Mouse (Mus musculus) thymus, adult 2 months (tissue): ENCODE data around the gene Tcea2. TPM values are rescaled to one million over a fixed set of nuclear protein-coding genes. Genes with fewer than 3 reads are reported as not detected.

ENCODE experiments used
- DNase-seq: peaks from one replicate; pipeline ENCODE4 v3.0.0; 2021
- H3K27ac ChIP-seq: fragments of 200-500 bp; 2 replicates; pipeline ENCODE4 v1.5.1; 2012; ENCODE audit warnings: low read length, control low read depth; ENCODE audit not compliant: control insufficient read depth, insufficient read depth
- H3K27me3 ChIP-seq: fragments of 200-500 bp; 2 replicates; pipeline ENCODE4 v1.6.1; 2012; ENCODE audit warnings: mild to moderate bottlenecking, low read length, moderate library complexity, mixed read lengths; ENCODE audit not compliant: control insufficient read depth, insufficient read depth
- H3K36me3 ChIP-seq: fragments of 200-500 bp; 2 replicates; pipeline ENCODE4 v1.6.1; 2012; ENCODE audit warnings: mild to moderate bottlenecking, low read length, moderate library complexity; ENCODE audit not compliant: control insufficient read depth, insufficient read depth
- H3K4me1 ChIP-seq: fragments of 200-500 bp; replicated peaks from 2 replicates; pipeline ENCODE4 v1.6.1; 2012; ENCODE audit warnings: low read length; ENCODE audit not compliant: control insufficient read depth, insufficient read depth
- H3K4me3 ChIP-seq: fragments of 200-500 bp; 2 replicates; pipeline ENCODE4 v1.5.1; 2012; ENCODE audit warnings: mild to moderate bottlenecking, low read length, control low read depth, moderate library complexity; ENCODE audit not compliant: control insufficient read depth, insufficient read depth
- CTCF ChIP-seq: fragments of 200-500 bp; IDR thresholded peaks from 2 replicates; pipeline ENCODE4 v1.5.1; 2012; ENCODE audit warnings: mild to moderate bottlenecking, control low read depth, low read length, moderate library complexity, borderline replicate concordance; ENCODE audit not compliant: control insufficient read depth, poor library complexity, insufficient read depth; ENCODE audit errors: extremely low read depth
- POLR2A ChIP-seq: fragments of 200-500 bp; IDR thresholded peaks from 2 replicates; pipeline ENCODE4 v1.6.1; 2012; ENCODE audit warnings: mild to moderate bottlenecking, low read length, control low read depth, moderate library complexity; ENCODE audit not compliant: control insufficient read depth, poor library complexity, insufficient read depth; ENCODE audit errors: extremely low read depth
- WGBS: fragments of 180-500 bp; shearing (Covaris S2); methylation state at CpG from one replicate; pipeline ENCODE4 v1.1.7; 2018; 5-methylcytosine and 5-hydroxymethylcytosine counted together
- polyA plus RNA-seq: library from polyadenylated mRNA; depleted of rRNA; stranded (reverse); fragments of >200 nt; gene quantifications from 2 replicates; pipeline ENCODE4 v1.2.3, GENCODE M21; 2012

Gene Tcea2
- polyA plus RNA-seq, 1 experiment, result 13.8 TPM

- Histone ChIP-seq H3K4me3 (no peak overlapping the region), H3K4me1 (peaks cover 30% of the 10 kb centered on the region), H3K27ac (no peak overlapping the region), H3K36me3 (no peaks in the 10 kb centered on the region), H3K27me3 (no peaks in the 10 kb centered on the region)
- TF ChIP-seq CTCF, result no peak
- DNase-seq, result no peak
- WGBS, result 84% methylated on average over 1 of the region's 1 CpGs
Measured at GRCm38 (mm10) chr2:181695776-181696175, 15.7 kb downstream of the Tcea2 start.

DNA sequence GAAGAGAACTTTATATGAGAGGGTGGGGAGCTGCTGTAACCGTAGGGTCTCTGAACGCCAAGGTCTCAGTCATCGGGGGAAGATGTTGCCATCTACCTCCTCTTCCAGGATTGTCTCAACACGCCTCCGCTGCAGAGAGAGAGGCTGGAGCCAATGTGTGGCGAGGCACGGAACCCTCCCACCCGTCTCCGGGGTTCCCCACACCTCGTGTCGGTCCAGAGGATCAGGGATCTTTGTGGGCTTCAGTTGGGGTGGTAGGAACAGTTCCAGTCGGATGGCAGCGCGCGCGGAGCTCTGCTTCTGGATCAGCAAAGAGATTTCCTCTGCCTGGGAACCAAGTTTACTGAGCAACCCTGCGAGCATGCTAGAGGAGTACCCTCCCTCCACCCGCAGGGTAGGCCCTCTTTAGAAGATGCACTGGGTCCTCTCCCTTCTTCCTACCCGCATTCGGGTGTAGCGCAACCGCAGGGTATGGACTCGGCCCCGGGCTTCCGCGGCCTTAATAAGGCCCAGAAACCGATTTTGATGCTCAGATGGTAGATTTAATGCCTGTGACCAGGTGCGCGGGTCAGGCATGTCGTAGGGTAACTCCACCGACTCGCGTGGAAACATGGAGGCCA lies 16.8 kb downstream of the Tcea2 start:
- no peak for TF ChIP-seq POLR2A
- TF ChIP-seq CTCF, result no peak

GRCm38 (mm10) chr2:181698241-181698640 lies 18.1 kb downstream of the Tcea2 start, which contains the start of gene Lkaaear1:
Gene Lkaaear1, minus strand, starts transcription at chr2:181698442.
- Histone ChIP-seq H3K27ac (no peak within 1 kb of the TSS), H3K4me1 (peaks cover 8% of the 10 kb centered on the region), H3K4me3 (no peak within 1 kb of the TSS), H3K36me3 (no peaks in the 10 kb centered on the region), H3K27me3 (no peaks in the 10 kb centered on the region)
- DNase-seq, result no peak
- 54% methylated on average over 5 of the region's 5 CpGs for WGBS
- TF ChIP-seq POLR2A (no peak), CTCF (no peak)

More for the DNA sequence above, 16.8 kb downstream of the Tcea2 start:
- peaks cover 20% of the 10 kb centered on the region for H3K4me1 ChIP-seq
- no peak overlapping the region for H3K27ac ChIP-seq
- no peak for DNase-seq
- H3K27me3 ChIP-seq, result no peaks in the 10 kb centered on the region
- no peak overlapping the region for H3K4me3 ChIP-seq
- WGBS, result 96% methylated on average over 33 of the region's 33 CpGs
- H3K36me3 ChIP-seq, result no peaks in the 10 kb centered on the region

- peak; percentile 25 for DNase-seq
- Histone ChIP-seq H3K27ac (no peak overlapping the region), H3K4me3 (no peak overlapping the region), H3K36me3 (no peaks in the 10 kb centered on the region), H3K27me3 (no peaks in the 10 kb centered on the region), H3K4me1 (no peaks in the 10 kb centered on the region)
- TF ChIP-seq POLR2A, result no peak
- TF ChIP-seq CTCF, result no peak
- 35% methylated on average over 4 of the region's 4 CpGs for WGBS
Measured at GRCm38 (mm10) chr2:181706668-181707067, 26.6 kb downstream of the Tcea2 start.

- 91% methylated on average over 1 of the region's 1 CpGs for WGBS
- TF ChIP-seq POLR2A (no peak), CTCF (no peak)
- Histone ChIP-seq H3K27me3 (no peaks in the 10 kb centered on the region), H3K4me1 (peaks cover 4% of the 10 kb centered on the region; the same call in 1 of the 2 replicates), H3K4me3 (no peak overlapping the region), H3K27ac (no peak overlapping the region), H3K36me3 (no peaks in the 10 kb centered on the region)
- DNase-seq, result no peak
Measured at GRCm38 (mm10) chr2:181713749-181714148, 33.6 kb downstream of the Tcea2 start.

DNA sequence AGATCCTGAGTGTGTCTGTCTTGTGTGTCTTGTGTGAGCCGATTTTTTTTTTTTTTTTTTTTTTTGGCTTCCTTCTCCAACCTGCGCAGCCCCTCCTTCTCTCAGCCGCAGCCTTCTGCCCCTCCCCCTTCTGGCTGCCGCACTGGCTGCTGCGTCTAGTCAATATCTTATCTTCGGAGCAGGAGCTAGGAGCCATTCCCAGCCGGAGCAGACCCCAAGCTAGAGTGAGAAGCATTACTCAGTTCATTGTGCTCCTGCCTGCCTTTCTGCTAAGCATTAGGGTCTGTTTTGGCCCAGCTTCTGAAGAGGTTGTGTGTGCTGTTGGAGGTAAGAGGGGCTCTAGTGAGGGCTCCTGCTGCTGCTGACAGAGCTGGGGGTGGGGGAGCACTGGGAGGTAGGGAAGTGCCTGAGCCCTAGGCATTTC lies 34.8 kb downstream of the Tcea2 start, which contains the start of gene Oprl1:
Gene Oprl1 (plus strand): TSS at position 114 of the 424 bp plus-strand sequence.
- DNase-seq, result peak; percentile 26
- Histone ChIP-seq H3K27ac (no peak within 1 kb of the TSS), H3K36me3 (no peaks in the 10 kb centered on the region), H3K4me1 (peaks cover 4% of the 10 kb centered on the region; the same call in 1 of the 2 replicates), H3K4me3 (no peak within 1 kb of the TSS), H3K27me3 (no peaks in the 10 kb centered on the region)
- WGBS, result 3% methylated on average over 7 of the region's 7 CpGs
- TF ChIP-seq POLR2A (no peak), CTCF (no peak)
